In genomic region chr10:75873543-75874170, GRCm38 (mm10) we compare ENCODE assay signal across 8 mouse cellular contexts. TPM values are rescaled to one million over a fixed set of nuclear protein-coding genes. Genes with fewer than 3 reads are reported as not detected.
A peak's percentile ranks its signal among the peaks of the same experiment; 100 is the strongest.
DNase-seq lines count a peak whose midpoint lies in the region; ATAC-seq and TF ChIP-seq lines count a peak whose summit lies in the region.

No protein-coding gene starts in this region.

- no peak for ATAC-seq in hindbrain, postnatal 0 days
- 0 out of 2 replicates have a peak, but pooled peaks have one; percentile 4 for ATAC-seq in neural tube, embryonic 15.5 days (ENCODE audit: low FRiP score)

- intact Hi-C loops in left cerebral cortex, postnatal 36 days (cut with DNase I): no loop called here

- no peak for DNase-seq in layer of hippocampus, adult 2 months (ENCODE audit: low spot score in 2 of 2)
- no peak for DNase-seq in layer of hippocampus, postnatal 25 days (ENCODE audit: extremely low spot score in 1 of 2, low spot score in 1 of 2)
- peak; percentile 63 to 75 for DNase-seq in cerebellum, postnatal 14 days
- peak; percentile 50 for DNase-seq in hindbrain, postnatal 0 days (ENCODE audit: low spot score)
- no peak for DNase-seq in left cerebral cortex, postnatal 36 days (ENCODE audit: low spot score in 2 of 2)
- no peak for DNase-seq in ovary, postnatal 10 days (ENCODE audit: low spot score)
- DNase-seq in urinary bladder, postnatal 4 days (ENCODE audit: low spot score in 2 of 2): no peak

- peak overlapping the region; percentile 58 for H3K4me3 ChIP-seq in layer of hippocampus, adult 2 months
- H3K4me3 ChIP-seq in hindbrain, postnatal 0 days (ENCODE audit: low read length): peak overlapping the region; percentile 25
- H3K4me3 ChIP-seq in neural tube, embryonic 15.5 days (replicated peaks): peak overlapping the region; percentile 40

- peak overlapping the region; percentile 28 for H3K9ac ChIP-seq in hindbrain, postnatal 0 days (replicated peaks; ENCODE audit: low read length)
- peak overlapping the region; percentile 42 for H3K9ac ChIP-seq in neural tube, embryonic 15.5 days (replicated peaks)

- H3K27me3 ChIP-seq in hindbrain, postnatal 0 days (ENCODE audit: insufficient read depth, low read length): no peaks in the 10 kb centered on the region
- no peaks in the 10 kb centered on the region for H3K27me3 ChIP-seq in neural tube, embryonic 15.5 days (replicated peaks)

- H3K9me3 ChIP-seq in hindbrain, postnatal 0 days (ENCODE audit: low read length): no peaks in the 10 kb centered on the region
- H3K9me3 ChIP-seq in neural tube, embryonic 15.5 days (replicated peaks): no peaks in the 10 kb centered on the region

- H3K27ac ChIP-seq in layer of hippocampus, adult 2 months: peak overlapping the region; percentile 89
- H3K27ac ChIP-seq in hindbrain, postnatal 0 days: peak overlapping the region; percentile 81
- H3K27ac ChIP-seq in neural tube, embryonic 15.5 days (replicated peaks): peak overlapping the region; percentile 86

- peaks cover 10% of the 10 kb centered on the region for H3K4me1 ChIP-seq in hindbrain, postnatal 0 days (ENCODE audit: insufficient read depth, low read length)
- peaks cover 15% of the 10 kb centered on the region for H3K4me1 ChIP-seq in neural tube, embryonic 15.5 days

- H3K4me2 ChIP-seq in hindbrain, postnatal 0 days (ENCODE audit: low read depth, low read length): peak overlapping the region; percentile 50
- peak overlapping the region; percentile 63 for H3K4me2 ChIP-seq in neural tube, embryonic 15.5 days

- TF ChIP-seq CTCF in layer of hippocampus, adult 2 months (conservative IDR thresholded peaks at IDR 0.05): no peak
- TF ChIP-seq CTCF in hindbrain, postnatal 0 days (IDR thresholded peaks at IDR 0.05; ENCODE audit: low read depth): no peak

- no peaks in the 10 kb centered on the region for H3K36me3 ChIP-seq in hindbrain, postnatal 0 days (ENCODE audit: insufficient read depth, low read length)
- H3K36me3 ChIP-seq in neural tube, embryonic 15.5 days: no peaks in the 10 kb centered on the region

- 12% methylated on average over 10 of the region's 10 CpGs for WGBS in hindbrain, postnatal 0 days
- WGBS in neural tube, embryonic 15.5 days: 11% methylated on average over 10 of the region's 10 CpGs

RNA-seq across cellular contexts. Expression of gene Mif, which starts 13.6 kb away (rescaled TPM):
- total RNA-seq in layer of hippocampus, adult 2 months (2021): 100 to 1,000 TPM; 439 to 454 TPM
- total RNA-seq in layer of hippocampus, postnatal 25 days (2021): 100 to 1,000 TPM; 420 to 504 TPM
- 1,072 and 1,222 TPM in 2 replicates for total RNA-seq in hindbrain, postnatal 0 days (2014; rRNA removed)
- polyA plus RNA-seq in hindbrain, postnatal 0 days (2015; fragmentation: Nextera tagmentation; extraction: Ambion mirVana): 1,792 and 1,891 TPM in 2 replicates
- polyA plus RNA-seq in neural tube, embryonic 15.5 days (2015; fragmentation: Nextera tagmentation; extraction: Ambion mirVana): 1,840 and 1,880 TPM in 2 replicates
- 100 to 1,000 TPM; 506 to 546 TPM for total RNA-seq in left cerebral cortex, postnatal 36 days (2021)

RNA-seq across cellular contexts. Expression of gene Derl3, which starts 19.6 kb away (rescaled TPM):
- 1 to 10 TPM; 3.2 to 5.0 TPM for total RNA-seq in layer of hippocampus, adult 2 months (2021)
- 1 to 10 TPM; 3.8 to 4.7 TPM for total RNA-seq in layer of hippocampus, postnatal 25 days (2021)
- total RNA-seq in hindbrain, postnatal 0 days (2014; rRNA removed): 0.79 and 1.8 TPM in 2 replicates
- polyA plus RNA-seq in hindbrain, postnatal 0 days (2015; fragmentation: Nextera tagmentation; extraction: Ambion mirVana): 0.63 and 0.74 TPM in 2 replicates
- 1.2 and 1.9 TPM in 2 replicates for polyA plus RNA-seq in neural tube, embryonic 15.5 days (2015; fragmentation: Nextera tagmentation; extraction: Ambion mirVana)
- total RNA-seq in left cerebral cortex, postnatal 36 days (2021): 1 to 10 TPM; 3.3 to 3.8 TPM

RNA-seq across cellular contexts. Expression of gene Gstt2, which starts 36.4 kb away (rescaled TPM):
- total RNA-seq in layer of hippocampus, adult 2 months (2021): 1 to 10 TPM; 4.7 TPM
- 1 to 10 TPM; 2.2 to 4.5 TPM for total RNA-seq in layer of hippocampus, postnatal 25 days (2021)
- 2.1 and 10.2 TPM in 2 replicates for total RNA-seq in hindbrain, postnatal 0 days (2014; rRNA removed)
- polyA plus RNA-seq in hindbrain, postnatal 0 days (2015; fragmentation: Nextera tagmentation; extraction: Ambion mirVana): 9.3 and 11.1 TPM in 2 replicates
- 6.3 and 16.2 TPM in 2 replicates for polyA plus RNA-seq in neural tube, embryonic 15.5 days (2015; fragmentation: Nextera tagmentation; extraction: Ambion mirVana)
- 1 to 10 TPM; 4.8 to 5.0 TPM for total RNA-seq in left cerebral cortex, postnatal 36 days (2021)

RNA-seq across cellular contexts. Expression of gene Smarcb1, which starts 47.8 kb away (rescaled TPM):
- total RNA-seq in layer of hippocampus, adult 2 months (2021): 10 to 100 TPM; 83.3 to 83.6 TPM
- total RNA-seq in layer of hippocampus, postnatal 25 days (2021): 10 to 100 TPM; 86.4 to 88.8 TPM
- 142 and 156 TPM in 2 replicates for total RNA-seq in hindbrain, postnatal 0 days (2014; rRNA removed)
- polyA plus RNA-seq in hindbrain, postnatal 0 days (2015; fragmentation: Nextera tagmentation; extraction: Ambion mirVana): 197 and 199 TPM in 2 replicates
- 229 and 243 TPM in 2 replicates for polyA plus RNA-seq in neural tube, embryonic 15.5 days (2015; fragmentation: Nextera tagmentation; extraction: Ambion mirVana)
- total RNA-seq in left cerebral cortex, postnatal 36 days (2021): 10 to 100 TPM; 80.0 to 82.4 TPM

RNA-seq across cellular contexts. Expression of gene Gstt4, which starts 51.3 kb away (rescaled TPM):
- not detected for total RNA-seq in layer of hippocampus, adult 2 months (2021)
- not detected for total RNA-seq in layer of hippocampus, postnatal 25 days (2021)
- total RNA-seq in hindbrain, postnatal 0 days (2014; rRNA removed): not detected in 2 replicates
- not detected in 2 replicates for polyA plus RNA-seq in hindbrain, postnatal 0 days (2015; fragmentation: Nextera tagmentation; extraction: Ambion mirVana)
- not detected in 2 replicates for polyA plus RNA-seq in neural tube, embryonic 15.5 days (2015; fragmentation: Nextera tagmentation; extraction: Ambion mirVana)
- total RNA-seq in left cerebral cortex, postnatal 36 days (2021): not detected

Comparison
In these comparisons a context has a peak if more than half of its experiments do, and no peak if none do; other contexts are left out.
1. DNase-seq: peak in cerebellum, postnatal 14 days (2 of 2) and hindbrain, postnatal 0 days (single experiment); none in layer of hippocampus, adult 2 months (0 of 2), layer of hippocampus, postnatal 25 days (0 of 2), left cerebral cortex, postnatal 36 days (0 of 2), ovary, postnatal 10 days (single experiment) and urinary bladder, postnatal 4 days (0 of 2).
2. Peak in every context shown above with its lines, with median percentiles within 50 percentile points of each other: H3K27ac ChIP-seq and H3K4me3 ChIP-seq.